Mouse (Mus musculus): ENCODE measurements around the gene Hoxb5. TPM values are rescaled to one million over a fixed set of nuclear protein-coding genes. Genes with fewer than 3 reads are reported as not detected.

The Hoxb5 gene
- polyA plus RNA-seq, 1 experiment: not detected

- no peak for DNase-seq (ENCODE audit: extremely low spot score in 1 of 2, low spot score in 1 of 2)
These were observed 16.3 kb upstream of the Hoxb5 start for GRCm38 (mm10) chr11:96286739-96287385.

- no peak for DNase-seq (ENCODE audit: extremely low spot score in 1 of 2, low spot score in 1 of 2)
These were observed 15.7 kb upstream of the Hoxb5 start for GRCm38 (mm10) chr11:96287411-96287810.

- DNase-seq (ENCODE audit: extremely low spot score in 1 of 2, low spot score in 1 of 2): no peak
These were observed 14.5 kb upstream of the Hoxb5 start for GRCm38 (mm10) chr11:96288455-96289221.

- no peak for DNase-seq (ENCODE audit: extremely low spot score in 1 of 2, low spot score in 1 of 2)
These were observed 13.8 kb upstream of the Hoxb5 start for GRCm38 (mm10) chr11:96289293-96289692.

GRCm38 (mm10) chr11:96289837-96290236, 13.3 kb upstream of the Hoxb5 start:
- no peak for DNase-seq (ENCODE audit: extremely low spot score in 1 of 2, low spot score in 1 of 2)

- no peak for DNase-seq (ENCODE audit: extremely low spot score in 1 of 2, low spot score in 1 of 2)
These were observed 12.3 kb upstream of the Hoxb5 start for GRCm38 (mm10) chr11:96290705-96291355.

- DNase-seq (ENCODE audit: extremely low spot score in 1 of 2, low spot score in 1 of 2): no peak
These were observed 11.2 kb upstream of the Hoxb5 start, which contains the start of gene Hoxb6 for GRCm38 (mm10) chr11:96291681-96292564. Gene Hoxb6 (plus strand): TSS chr11:96292476.

- no peak for DNase-seq (ENCODE audit: extremely low spot score in 1 of 2, low spot score in 1 of 2)
These were observed 10.4 kb upstream of the Hoxb5 start for GRCm38 (mm10) chr11:96292565-96293301.

GRCm38 (mm10) chr11:96293302-96293921, 9.7 kb upstream of the Hoxb5 start:
- DNase-seq (ENCODE audit: extremely low spot score in 1 of 2, low spot score in 1 of 2): no peak

GRCm38 (mm10) chr11:96294245-96295091, 8.7 kb upstream of the Hoxb5 start:
- DNase-seq (ENCODE audit: extremely low spot score in 1 of 2, low spot score in 1 of 2): peak in 1 of 2 experiments; percentile 65

GRCm38 (mm10) chr11:96295092-96295835, 7.9 kb upstream of the Hoxb5 start:
- no peak for DNase-seq (ENCODE audit: extremely low spot score in 1 of 2, low spot score in 1 of 2)

- DNase-seq (ENCODE audit: extremely low spot score in 1 of 2, low spot score in 1 of 2): no peak
These were observed 6.1 kb upstream of the Hoxb5 start for GRCm38 (mm10) chr11:96296997-96297396.

GRCm38 (mm10) chr11:96297428-96297827, 5.7 kb upstream of the Hoxb5 start:
- no peak for DNase-seq (ENCODE audit: extremely low spot score in 1 of 2, low spot score in 1 of 2)

- DNase-seq (ENCODE audit: extremely low spot score in 1 of 2, low spot score in 1 of 2): no peak
These were observed 5.0 kb upstream of the Hoxb5 start for GRCm38 (mm10) chr11:96297968-96298635.

- DNase-seq (ENCODE audit: extremely low spot score in 1 of 2, low spot score in 1 of 2): no peak
These were observed 4.1 kb upstream of the Hoxb5 start for GRCm38 (mm10) chr11:96298895-96299667.

GRCm38 (mm10) chr11:96299781-96300180, 3.4 kb upstream of the Hoxb5 start:
- DNase-seq (ENCODE audit: extremely low spot score in 1 of 2, low spot score in 1 of 2): no peak
